Mouse (Mus musculus): ENCODE measurements around the gene Hnrnpul1.

- TF ChIP-seq CTCF (IDR thresholded peaks at IDR 0.05; ENCODE audit: low read depth, low read length): no peak
- TF ChIP-seq POLR2A (IDR thresholded peaks at IDR 0.05; ENCODE audit: borderline replicate concordance, low read depth, low read length): no peak
Observed at GRCm38 (mm10) chr7:25717478-25717877, 37.1 kb downstream of the Hnrnpul1 start.
